Mouse (Mus musculus) left cerebral cortex, adult 2 months (tissue): ENCODE results near the gene Ckmt2. TPM values are rescaled to one million over a fixed set of nuclear protein-coding genes. Genes with fewer than 3 reads are reported as not detected.

Experiments used
- DNase-seq, 2 experiments: peaks; one replicate each; pipeline ENCODE4 v3.0.0; 2021 to 2022; ENCODE audit warnings: low spot score in 2 of 2, mixed read lengths in 1 of 2; ENCODE audit errors: extremely low spot score in 1 of 2
- H3K27ac ChIP-seq: fragments of 200-600 bp; 2 replicates; pipeline ENCODE4 v1.8.1; 2022
- H3K4me3 ChIP-seq: fragments of 200-600 bp; 2 replicates; pipeline ENCODE4 v1.8.1; 2022
- CTCF ChIP-seq: fragments of 200-600 bp; IDR thresholded peaks from 2 replicates; pipeline ENCODE4 v1.8.1; 2022; ENCODE audit warnings: antibody characterized with exemption, mild to moderate bottlenecking, moderate library complexity
- intact Hi-C: fragments of 180-260 bp; cut with DNase I; formaldehyde crosslinking; loops from one replicate; pipeline ENCODE4 v1.15.1; 2025
- total RNA-seq, 2 experiments: library from RNA; stranded (reverse); gene quantifications; 2 replicates each; pipeline ENCODE4 v1.2.3; 2021

Gene Ckmt2
- total RNA-seq, 2 experiments from 2014 or later = not detected

DNA sequence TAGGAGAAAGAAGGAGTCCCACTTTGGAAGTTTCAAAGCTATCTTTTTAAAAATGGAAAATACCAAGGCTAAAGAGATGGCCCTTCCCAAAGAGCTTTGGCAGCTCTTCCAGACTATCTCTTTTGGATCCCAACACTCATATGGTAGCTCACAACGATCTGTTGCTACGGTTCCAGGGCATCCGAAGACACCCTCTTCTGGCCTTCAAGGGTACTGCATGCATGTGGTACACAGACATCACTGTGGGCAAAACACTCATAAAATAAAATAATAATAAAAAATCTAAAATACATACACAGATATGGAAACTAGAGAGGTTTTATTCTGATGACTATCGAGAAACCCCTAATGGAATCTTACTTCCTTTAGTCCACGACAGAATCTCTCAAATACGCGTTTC lies 17.9 kb downstream of the Ckmt2 start:
- no peak overlapping the region for H3K4me3 ChIP-seq
- H3K27ac ChIP-seq = no peak overlapping the region
- no peak for DNase-seq
- TF ChIP-seq CTCF = peak; percentile 50
- intact Hi-C loops = no loop called here

DNA sequence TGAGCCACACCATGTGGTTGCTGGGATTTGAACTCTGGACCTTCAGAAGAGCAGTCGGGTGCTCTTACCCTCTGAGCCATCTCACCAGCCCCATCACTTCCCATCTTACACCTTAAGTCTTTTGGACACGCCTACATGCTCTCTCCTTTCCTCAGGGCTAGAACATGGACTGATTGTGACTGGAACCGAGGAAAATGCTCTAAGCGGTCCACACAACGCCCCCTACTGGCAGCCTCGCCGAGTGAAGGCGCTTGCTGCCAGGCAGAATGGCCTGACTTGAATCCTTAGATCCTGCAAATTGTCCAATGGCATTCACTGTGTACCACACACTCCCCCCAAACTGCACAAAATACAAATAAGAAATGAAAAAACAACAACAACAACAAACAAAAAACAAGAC lies 19.3 kb downstream of the Ckmt2 start:
- Histone ChIP-seq H3K4me3 (no peak overlapping the region), H3K27ac (no peak overlapping the region)
- no peak for DNase-seq
- TF ChIP-seq CTCF = no peak; the same call in none of the 2 replicates
- intact Hi-C loops = no loop called here

- intact Hi-C loops = no loop called here
- TF ChIP-seq CTCF = no peak
- DNase-seq = no peak
Measured at GRCm38 (mm10) chr13:91854412-91854811, 22.3 kb downstream of the Ckmt2 start.

GRCm38 (mm10) chr13:91827876-91828275 lies 48.8 kb downstream of the Ckmt2 start:
- no peak overlapping the region for H3K4me3 ChIP-seq
- TF ChIP-seq CTCF = no peak
- intact Hi-C loops = no loop called here
- H3K27ac ChIP-seq = no peak overlapping the region
- DNase-seq = no peak

More at GRCm38 (mm10) chr13:91854412-91854811, 22.3 kb downstream of the Ckmt2 start:
- Histone ChIP-seq H3K27ac (no peak overlapping the region), H3K4me3 (no peak overlapping the region)

DNA sequence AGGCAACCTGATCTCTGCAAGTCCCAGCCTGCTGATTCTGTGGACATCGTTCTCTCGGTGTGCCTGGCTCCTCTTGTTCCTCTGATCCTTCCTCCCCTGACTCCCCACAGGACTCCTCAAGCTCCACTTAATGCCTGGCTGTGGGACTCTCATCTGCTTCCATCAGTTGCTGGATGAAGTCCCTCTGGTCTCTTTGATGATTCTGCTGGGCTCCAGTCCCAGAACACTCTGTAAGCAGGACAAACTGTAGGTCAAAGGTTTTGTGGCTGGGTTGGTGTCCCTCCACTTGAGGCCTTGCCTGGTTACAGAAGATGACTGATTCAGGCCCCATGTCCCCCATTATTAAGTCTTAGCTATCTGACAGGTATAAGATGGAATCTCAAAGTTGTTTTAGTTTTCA lies 50.6 kb downstream of the Ckmt2 start:
- Histone ChIP-seq H3K27ac (no peak overlapping the region), H3K4me3 (no peak overlapping the region)
- DNase-seq = no peak
- no peak for TF ChIP-seq CTCF
- intact Hi-C loops = no loop called here

DNA sequence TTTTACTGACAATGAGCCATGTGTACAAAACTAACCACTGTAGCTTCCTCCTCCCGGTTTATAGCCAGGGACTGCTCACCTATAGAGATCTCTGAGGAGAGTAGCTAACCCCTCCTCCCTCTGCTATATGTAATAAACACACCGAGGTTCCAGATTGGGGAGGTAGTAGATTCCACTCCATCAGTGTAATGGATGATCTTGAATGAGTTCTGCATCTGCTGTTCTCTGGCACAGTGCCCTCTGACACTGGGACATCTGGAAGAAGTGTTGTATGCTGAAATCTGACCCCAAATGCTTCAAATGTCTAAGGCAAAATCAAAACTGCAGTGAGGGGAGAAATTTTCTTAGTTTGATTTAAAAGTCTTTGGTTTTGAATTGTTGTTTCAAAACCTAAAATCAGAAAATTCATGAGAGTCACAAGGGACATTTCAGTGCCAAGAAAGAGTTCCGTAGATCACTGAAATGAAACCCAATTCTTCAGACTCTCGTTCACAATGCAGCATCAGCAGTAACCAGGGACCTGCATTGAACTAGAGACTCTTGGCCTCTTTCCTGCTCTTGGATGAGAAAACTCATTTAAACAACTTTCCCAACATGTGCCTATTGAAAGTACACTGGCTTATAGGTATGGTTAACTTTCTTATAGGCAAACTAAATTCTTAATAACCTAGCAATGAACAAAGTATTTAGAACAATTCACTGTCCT lies 51.7 kb downstream of the Ckmt2 start:
- TF ChIP-seq CTCF = no peak
- no peak overlapping the region for H3K27ac ChIP-seq
- intact Hi-C loops = no loop called here
- H3K4me3 ChIP-seq = no peak overlapping the region
- no peak for DNase-seq

- no peak overlapping the region for H3K4me3 ChIP-seq
- no peak for TF ChIP-seq CTCF
- intact Hi-C loops = no loop called here
- H3K27ac ChIP-seq = no peak overlapping the region
- DNase-seq = no peak
Measured at GRCm38 (mm10) chr13:91823735-91824134, 53.0 kb downstream of the Ckmt2 start.

GRCm38 (mm10) chr13:91814670-91815069 lies 62.0 kb downstream of the Ckmt2 start:
- no peak overlapping the region for H3K27ac ChIP-seq
- intact Hi-C loops = no loop called here
- TF ChIP-seq CTCF = no peak

GRCm38 (mm10) chr13:91809476-91809875 lies 67.2 kb downstream of the Ckmt2 start:
- Histone ChIP-seq H3K4me3 (no peak overlapping the region), H3K27ac (no peak overlapping the region)
- TF ChIP-seq CTCF = peak; percentile 73
- no peak for DNase-seq
- intact Hi-C loops = loop anchor here (5.0 kb wide), 3 partner anchors 63 to 882 kb away; no protein-coding TSS in a partner anchor

More at GRCm38 (mm10) chr13:91814670-91815069, 62.0 kb downstream of the Ckmt2 start:
- no peak overlapping the region for H3K4me3 ChIP-seq
- no peak for DNase-seq

DNA sequence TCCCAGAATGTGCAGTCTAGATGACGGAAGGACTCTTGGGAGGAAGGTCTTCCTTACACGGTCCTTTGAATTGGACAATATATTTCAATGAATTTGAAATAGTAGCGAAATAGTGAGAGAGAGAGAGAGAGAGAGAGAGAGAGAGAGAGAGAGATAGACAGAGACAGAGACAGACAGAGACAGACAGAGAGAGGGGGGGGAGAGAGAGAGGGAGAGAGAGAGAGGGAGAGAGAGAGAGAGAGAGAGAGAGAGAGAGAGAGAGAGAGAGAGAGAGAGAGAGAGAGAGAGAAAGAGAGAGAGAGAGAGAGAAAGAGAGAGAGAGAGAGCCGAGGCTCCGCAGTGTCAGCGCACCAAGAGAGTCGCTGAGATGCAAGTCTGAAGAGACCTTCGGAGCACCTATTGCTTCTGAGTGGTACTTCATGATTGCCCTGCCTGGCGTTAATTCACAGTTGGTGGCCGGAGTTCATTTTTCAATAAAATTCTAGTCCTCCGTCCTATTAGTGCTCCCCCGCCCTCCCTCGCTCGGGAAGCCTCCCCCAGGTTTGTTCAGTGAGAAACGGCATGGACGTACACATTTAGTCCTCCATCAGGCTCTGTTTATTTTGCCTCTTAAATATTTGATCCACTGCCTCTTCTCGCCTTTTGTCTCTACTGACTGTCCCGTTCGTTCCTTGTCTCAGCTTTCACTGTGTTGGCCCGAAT lies 68.7 kb downstream of the Ckmt2 start:
- TF ChIP-seq CTCF = no peak
- Histone ChIP-seq H3K4me3 (peak overlapping the region; percentile 88), H3K27ac (peak overlapping the region; percentile 98)
- no peak for DNase-seq
- intact Hi-C loops = loop anchor here (5.0 kb wide), 3 partner anchors 64 to 881 kb away; no protein-coding TSS in a partner anchor

GRCm38 (mm10) chr13:91807155-91807839 lies 69.4 kb downstream of the Ckmt2 start, which contains the start of gene Zcchc9:
TSS of gene Zcchc9 (minus strand) at chr13:91807705.
- peak; percentile 26 for TF ChIP-seq CTCF
- Histone ChIP-seq H3K4me3 (peak within 1 kb of the TSS; percentile 88), H3K27ac (peak within 1 kb of the TSS; percentile 98)
- peak; percentile 88 to 90 for DNase-seq
- intact Hi-C loops = loop anchor here (5.0 kb wide), 3 partner anchors 65 to 880 kb away; no protein-coding TSS in a partner anchor

Other genes with a start within 250 kb of the Ckmt2 start
- gene Acot12, start 135.4 kb downstream of the Ckmt2 start, total RNA-seq = under 1 TPM in 1 of 2 experiments, not detected in 1; 0.54 TPM
- gene Zcchc9, start 69.2 kb downstream of the Ckmt2 start, total RNA-seq = 10 to 100 TPM; 14.3 to 19.2 TPM